Mouse (Mus musculus) E14TG2a.4 (cell line): ENCODE results near the gene Gnai3.

ENCODE experiments used
- CTCF ChIP-seq: conservative IDR thresholded peaks from 2 replicates; pipeline ENCODE4 v1.5.1; 2014; ENCODE audit warnings: low read length
- NANOG ChIP-seq: IDR thresholded peaks from 2 replicates; pipeline ENCODE4 v1.6.1; 2014; ENCODE audit warnings: borderline replicate concordance, low read length, mixed read lengths

DNA sequence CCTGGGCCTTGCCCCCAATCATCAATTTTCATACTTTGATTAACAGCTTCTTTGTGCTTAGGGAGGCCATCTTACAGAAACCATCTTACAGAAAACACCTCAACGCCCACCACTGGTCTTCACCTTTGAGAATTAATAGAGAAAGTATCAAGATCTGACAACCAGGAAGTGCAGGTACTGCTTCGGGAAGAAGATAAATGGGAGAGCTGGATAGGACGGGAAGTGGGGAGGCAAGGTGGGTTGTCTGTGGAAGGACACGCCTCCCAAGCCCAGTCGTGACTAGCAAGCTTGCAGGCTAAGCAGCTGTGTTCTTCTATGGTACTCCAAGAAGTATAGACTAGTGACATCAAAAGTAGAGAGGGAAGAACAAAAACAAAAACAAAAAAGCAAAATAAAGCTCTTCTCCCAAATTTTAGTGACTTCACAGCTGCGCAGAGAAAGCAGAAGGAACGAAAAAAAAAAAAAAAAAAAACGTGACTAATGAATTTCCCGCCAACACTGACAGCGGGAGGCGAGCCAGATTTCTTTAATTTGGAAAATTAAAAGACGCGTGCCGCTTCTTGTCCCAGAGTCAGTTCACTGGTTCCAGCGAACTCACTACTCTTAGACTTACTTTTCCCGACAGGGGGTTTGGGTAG is 39.6 kb upstream of the Gnai3 start:
- TF ChIP-seq CTCF, result no peak
- no peak for TF ChIP-seq NANOG
